Mouse (Mus musculus) lung, postnatal 25 days (tissue): ENCODE measurements around the gene Top2a.
A peak's percentile ranks its signal among the peaks of the same experiment; 100 is the strongest.

Experiments
- DNase-seq: peaks from one replicate; pipeline ENCODE4 v3.0.0; 2022; ENCODE audit warnings: low spot score

Gene Top2a

DNA sequence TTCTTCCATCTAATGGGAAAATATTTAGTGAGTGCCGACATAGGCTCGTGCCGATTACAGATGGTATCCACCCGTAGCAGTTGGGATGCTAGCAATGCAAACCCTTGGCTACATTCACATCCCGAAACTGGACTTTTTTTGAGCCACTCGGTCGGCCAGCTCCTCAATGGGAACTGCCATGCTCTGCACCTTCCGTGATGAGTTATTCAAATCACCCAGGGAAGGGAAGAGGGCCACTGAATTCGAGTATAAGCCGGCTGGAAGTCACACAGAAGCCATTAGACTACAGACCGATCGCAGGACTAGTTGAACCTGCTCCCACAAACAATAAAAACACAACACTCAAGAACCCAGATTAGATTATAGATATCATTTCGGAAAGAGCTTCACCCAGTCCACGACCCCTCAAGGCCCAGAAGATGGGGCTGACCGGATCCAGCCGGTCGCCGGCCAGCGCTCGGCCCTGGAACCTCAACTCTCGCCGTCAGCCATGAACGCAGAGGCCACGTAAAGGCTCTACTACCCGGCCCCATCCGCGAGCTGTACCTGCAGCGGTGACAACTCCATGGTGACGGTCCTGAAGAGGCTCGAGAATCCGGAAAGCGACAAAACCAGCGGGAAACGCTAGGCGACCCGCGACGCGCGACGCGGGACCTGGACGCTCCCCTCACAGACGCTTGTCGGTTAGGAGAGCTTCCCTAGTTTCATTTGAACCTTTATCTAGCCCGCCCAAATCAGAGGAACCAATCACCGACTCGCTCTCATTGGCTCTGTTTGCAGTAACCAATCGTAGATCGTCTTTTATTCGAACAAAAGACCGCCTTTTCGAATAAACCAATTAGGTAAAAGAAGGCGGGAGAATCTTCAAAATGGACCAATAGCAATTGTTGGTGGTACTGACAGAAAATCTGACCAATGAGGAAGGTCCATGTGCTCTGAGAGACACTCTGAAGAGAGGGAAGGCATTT is at the start of gene Top2a:
Gene Top2a (minus strand): TSS at position 690 of the 968 bp plus-strand sequence.
- DNase-seq, result peak; percentile 98

DNA sequence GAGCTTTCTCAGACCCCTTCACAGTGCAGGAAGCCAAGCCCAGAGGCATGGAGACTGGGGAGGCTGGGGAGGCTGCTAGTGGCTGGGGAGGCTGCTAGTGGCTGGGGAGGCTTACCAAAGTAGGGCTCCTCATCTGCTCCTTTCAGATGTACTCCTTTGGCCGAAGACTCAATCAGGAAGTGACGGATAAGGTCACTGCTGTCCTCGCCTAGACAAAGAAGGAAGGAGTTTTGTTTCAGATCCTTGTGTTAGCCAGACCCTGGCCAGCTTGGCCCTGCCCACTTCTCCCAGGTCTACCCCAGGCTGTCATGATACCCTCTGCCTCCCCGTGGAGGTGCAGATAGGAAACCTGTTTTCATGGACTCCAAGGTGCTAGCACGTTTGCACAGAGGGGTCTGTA is 49.8 kb upstream of the Top2a start:
- DNase-seq, result no peak

DNA sequence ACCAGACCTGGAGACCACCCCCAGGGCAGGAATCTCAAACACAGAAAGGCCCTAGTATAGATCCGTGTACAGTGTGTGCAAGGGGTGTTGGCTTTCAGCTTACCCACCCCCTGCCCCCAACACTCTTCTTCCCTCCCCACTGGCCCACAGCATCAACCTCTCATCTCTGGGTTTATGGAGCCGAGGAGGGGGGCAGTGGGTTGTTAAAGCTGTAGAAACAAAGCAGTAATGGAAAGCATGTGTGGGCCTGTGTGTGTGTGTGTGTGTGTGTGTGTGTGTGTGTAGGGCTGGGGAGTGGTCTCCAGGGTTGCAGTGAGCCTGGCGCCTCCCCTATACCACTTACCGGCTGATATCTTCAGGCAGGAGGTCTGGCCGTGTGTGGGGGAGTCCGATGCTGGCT is 47.9 kb upstream of the Top2a start:
- no peak for DNase-seq

DNA sequence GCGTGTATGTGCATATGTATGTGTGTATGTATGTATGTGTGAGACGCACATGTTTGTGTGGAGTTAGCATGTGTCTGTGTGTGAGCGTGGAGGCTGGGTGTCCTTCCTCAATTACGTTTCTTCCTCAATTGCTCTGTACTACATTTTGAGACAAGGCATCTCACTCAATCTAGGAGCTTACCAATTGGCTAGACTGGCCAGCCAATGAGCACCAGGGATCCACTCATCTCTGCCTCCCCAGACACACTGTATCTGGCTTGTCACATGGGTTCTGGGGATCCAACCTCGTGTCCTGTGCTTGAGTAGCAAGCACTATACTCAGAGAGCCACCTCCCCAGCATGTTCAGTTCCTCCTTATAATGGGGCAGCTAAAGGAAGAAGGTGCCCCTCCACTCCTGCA is 44.5 kb upstream of the Top2a start:
- no peak for DNase-seq

DNA sequence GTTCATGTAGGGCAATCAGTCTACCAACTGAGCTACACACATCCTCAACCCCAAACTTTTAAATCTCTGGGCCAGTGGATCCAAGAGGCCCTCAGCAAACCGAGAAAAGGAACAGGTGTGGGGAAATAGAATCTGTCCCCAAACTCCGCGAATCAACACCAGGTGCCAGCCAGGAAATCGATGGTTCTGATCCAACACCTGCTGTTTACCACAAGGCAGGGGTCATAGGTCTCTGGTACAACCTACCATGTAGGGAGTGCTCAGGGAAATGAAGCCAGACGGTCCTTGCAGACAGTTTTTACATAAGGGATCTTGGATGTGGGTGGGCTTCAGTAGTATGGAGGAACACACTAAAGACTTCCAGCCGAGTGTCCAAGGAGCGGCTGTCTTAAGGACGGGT is 43.6 kb upstream of the Top2a start:
- no peak for DNase-seq

DNA sequence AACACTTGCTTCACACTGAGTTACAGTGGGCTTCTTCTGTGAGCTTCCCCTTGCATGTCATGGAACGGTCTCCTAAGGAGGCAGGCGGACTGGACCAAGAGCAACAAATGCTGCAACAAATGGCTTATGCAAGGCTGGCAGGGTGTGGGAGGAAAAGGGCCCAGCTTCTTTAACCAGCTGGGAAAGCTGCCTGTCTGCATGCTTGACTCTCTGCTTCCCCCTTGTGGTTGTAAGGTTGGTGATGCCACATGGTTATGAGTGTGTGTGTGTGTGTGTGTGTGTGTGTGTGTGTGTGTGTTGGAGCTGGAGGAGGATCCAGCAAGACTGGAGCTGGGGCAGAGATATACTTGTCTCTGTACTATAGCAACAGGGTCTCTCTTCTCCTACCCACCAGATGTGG is 42.0 kb upstream of the Top2a start:
- DNase-seq, result peak; percentile 92

DNA sequence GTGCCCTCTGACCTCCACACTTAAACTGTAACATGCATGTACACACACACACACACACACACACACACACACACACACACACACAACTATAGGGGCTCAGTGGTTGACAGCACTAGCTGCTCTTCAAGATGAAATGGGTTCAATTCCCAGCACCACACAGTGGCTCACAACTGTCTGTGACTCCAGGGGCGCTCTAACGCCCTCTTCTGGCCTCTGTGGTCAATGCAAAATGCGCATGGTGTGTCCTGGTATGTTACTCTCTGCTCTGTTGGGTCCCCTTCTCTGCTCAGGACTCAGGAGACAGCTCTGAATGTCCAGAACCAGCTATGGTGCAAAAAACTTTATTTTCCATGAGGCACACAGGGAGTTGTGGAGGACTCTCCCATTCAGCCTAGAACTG is 41.4 kb upstream of the Top2a start:
- no peak for DNase-seq

DNA sequence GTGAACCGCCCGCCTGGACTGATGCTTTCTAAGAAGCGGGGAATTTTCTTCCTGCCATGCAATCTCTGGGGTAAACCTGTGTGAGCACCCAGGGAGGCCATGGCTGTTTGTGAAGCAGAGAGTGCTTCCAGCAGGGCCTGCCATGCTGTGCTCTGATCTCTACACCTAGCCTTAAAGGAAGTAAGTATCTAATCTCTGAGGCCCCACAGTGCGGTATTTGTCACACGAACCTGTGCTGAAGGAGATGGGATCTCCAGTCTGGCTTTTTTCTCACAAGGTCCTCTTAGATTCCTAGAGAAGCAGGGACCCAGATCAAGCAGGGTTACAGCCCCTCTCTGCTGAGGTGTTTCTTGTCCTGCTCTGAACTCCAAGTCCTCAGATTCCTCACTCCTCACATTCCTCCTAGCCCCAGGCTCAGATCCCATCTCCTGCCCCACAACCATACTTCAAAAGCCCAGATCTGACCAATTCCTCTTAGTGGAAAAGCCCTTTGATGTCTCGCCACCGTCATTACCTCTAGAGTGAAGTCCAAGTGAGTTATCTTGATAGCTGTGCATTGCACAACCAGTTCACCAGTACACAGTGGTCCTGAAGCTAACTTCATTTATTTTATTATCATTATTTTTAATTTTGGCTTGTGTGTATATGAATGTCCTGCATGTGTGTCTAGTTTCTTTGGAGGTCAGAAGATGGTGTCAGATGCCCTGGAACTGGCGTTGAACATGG is 39.6 kb upstream of the Top2a start:
- no peak for DNase-seq

DNA sequence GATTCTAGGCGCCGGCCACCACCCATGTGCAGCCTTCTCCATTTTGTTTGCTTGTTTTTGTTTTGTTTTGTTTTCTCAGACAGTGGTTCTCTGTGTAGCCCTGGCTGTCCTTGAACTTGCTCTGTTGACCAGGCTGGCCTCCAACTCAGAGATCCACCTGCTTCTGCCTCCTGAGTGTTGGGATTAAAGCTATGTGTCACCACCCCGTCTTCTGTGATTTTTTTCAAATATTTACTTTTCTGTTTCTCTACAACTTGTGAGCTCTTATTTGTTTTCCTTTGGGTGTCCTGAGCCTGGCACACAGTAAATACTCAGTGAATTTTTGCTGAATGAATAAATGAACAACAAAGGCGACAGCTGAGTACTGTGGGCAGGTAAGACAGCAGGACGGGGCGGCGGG is 38.7 kb upstream of the Top2a start:
- no peak for DNase-seq

DNA sequence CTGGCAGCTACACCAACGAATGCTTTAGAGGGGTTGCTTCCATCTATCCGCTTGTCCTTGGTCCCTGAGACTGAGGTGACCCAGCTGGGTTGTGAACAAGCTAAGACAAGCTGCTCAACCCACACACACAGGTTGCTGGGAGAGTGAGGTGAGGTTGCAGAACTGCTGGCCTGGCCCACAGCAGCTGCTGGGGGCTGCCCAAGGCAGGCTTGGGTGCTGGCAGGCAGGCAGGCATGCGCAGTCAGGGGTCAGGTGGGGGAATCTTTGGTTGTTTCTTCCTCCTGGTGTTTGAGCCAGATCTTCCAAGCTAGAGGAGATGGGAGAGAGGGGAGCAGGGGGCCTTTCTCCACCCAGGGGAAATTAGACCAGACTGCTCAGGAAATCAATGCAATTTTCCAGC is 36.4 kb upstream of the Top2a start:
- no peak for DNase-seq

DNA sequence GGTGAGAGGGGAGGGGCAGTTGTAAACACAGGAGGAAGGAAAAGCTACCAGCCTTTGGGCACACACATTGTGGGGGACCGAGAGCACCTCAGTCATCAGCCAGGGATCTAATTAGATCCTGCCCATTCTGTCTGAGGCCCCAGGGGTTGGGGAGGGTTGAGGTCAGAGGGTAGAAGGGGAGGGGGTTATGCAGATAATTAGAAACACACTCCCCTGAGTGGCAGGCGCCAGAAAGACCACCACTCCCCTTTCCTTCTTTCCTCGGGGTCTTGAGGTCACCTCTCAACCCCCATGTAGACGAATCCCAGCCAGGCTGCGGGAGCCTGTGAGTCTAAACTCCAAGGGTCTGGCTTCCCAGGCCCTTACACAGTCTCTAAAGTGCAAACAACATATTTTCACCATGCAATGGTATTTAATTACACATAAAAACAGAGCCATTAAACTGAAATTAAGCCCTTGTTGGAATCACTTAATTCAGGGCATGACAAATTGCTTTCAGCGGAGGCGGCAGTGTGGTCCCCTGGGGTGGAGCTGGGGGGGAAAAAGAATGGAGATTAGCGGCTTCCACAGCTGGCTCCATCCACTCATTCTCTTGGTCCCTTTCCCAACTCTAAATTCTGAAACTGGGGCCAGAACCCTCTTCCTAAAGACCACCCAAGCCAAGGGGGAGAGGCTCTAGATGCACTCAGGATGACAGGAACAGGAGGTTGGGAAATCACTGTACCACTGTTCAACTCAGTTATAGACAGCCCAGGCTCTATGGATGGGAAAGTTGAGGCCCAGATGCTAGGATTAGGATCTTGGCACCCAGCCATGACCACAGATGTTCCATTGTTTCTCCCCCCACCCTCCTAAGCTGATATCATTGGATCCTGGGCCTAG is 31.8 kb upstream of the Top2a start:
- no peak for DNase-seq

DNA sequence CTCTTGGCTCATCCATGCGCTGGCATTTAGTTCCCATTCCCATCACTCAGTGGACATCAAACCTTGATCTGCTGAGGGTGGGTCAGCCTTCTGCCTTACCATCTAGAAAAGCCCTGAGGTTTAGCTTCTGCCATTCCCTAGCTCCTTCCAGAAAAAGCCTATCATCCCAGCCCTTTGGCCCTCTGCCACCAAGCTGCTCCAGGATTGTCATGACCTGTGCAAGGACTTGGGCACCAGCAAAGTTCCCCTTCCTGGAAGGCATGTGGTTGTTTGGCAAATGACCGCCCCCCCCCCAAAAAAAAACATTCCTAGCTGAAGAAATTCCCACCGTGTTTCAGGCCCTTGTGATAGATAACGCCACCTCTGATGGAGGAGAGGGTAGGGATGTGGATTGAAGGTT is 31.2 kb upstream of the Top2a start:
- DNase-seq, result no peak

DNA sequence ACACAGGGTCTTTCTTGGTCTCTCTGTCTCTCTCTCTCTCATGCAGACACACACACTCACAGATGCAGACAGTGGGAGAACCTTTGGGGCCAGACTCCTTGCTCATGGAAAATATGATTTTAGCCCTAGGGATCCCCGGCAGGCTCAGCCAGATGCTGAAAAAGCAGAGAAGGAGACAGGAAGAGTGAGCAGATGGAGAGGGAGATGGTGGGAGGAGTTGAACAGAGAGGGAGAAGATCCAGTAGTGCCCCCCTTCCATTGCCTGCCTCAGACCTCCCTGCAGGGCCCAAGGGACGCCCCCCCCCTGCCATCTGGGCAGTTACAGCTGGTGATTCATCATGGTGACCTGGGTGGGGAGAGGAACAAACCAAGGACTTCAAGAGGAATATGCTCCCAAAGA is 23.7 kb upstream of the Top2a start:
- no peak for DNase-seq

DNA sequence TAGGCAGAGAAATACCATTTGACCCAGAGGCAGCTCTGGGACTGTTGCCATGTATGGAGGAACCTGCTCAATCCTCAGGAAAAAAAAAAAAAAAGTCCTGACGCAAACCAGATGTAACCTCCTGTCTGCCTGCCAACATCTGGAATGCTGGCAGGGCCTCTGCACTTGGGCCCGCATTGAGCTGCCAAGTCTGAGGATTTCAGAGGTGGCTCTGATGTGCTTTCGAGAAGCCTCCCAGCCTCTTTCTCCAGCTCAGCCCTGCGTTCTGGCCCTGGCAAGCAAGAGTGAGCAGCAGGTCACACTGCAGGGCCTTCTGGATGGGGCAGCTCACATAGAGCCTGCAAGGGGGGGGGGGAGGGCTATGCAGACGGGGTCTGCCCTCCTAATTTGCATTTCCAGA is 23.1 kb upstream of the Top2a start:
- peak; percentile 61 for DNase-seq

DNA sequence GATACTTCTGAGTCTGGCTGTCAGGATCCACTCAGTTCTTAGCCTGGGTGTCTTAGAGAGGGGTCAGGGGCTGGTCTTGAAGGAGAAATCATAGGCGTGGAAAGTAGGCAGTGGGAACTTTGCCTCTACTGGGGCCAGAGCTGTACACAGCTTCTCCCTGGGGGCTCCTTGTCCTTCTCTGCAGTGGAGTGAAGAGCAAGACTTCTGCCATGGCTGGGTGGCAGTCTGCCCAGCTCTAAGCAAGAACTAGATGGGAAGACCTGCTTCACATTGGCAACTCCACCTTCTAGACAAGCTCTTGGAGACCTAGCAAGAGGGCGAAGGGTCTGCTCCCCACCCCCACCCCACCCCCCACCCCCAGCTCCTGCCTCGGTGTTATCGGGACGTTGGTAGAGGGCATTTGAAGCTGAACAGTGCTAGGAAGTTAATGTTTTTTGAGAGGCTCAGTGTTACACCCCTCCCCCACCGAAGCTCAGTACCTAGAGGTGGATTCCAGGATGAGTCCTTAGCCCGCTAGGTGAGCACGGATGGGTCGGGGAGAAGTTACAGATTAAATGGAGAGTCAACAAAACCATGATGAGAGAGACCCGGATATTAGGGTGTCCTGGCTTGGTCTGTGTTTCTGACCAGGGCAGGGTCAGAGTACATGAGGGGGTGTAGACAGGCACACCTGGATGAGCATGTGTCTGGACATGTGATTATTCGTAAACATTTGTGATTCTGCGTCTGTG is 21.3 kb upstream of the Top2a start:
- no peak for DNase-seq

DNA sequence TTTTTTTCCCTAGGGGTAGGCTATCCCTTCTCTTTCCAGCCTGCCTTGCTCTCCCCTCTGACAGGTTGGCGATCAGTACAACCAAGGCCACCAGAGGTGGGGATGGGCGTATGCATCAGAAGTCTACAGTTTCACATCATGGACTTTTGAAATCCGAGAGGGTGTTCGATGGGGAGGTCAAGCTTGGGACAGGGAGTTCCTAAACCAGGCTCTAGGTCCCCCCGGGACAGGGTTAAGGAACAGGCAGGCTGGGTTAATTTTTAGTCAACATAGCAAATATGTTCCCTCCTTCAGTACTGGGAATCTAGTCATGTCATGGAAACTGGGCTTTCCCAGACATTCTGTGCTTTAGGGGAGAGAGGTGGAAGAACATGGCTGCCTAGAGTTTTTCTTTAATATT is 20.3 kb upstream of the Top2a start:
- no peak for DNase-seq

DNA sequence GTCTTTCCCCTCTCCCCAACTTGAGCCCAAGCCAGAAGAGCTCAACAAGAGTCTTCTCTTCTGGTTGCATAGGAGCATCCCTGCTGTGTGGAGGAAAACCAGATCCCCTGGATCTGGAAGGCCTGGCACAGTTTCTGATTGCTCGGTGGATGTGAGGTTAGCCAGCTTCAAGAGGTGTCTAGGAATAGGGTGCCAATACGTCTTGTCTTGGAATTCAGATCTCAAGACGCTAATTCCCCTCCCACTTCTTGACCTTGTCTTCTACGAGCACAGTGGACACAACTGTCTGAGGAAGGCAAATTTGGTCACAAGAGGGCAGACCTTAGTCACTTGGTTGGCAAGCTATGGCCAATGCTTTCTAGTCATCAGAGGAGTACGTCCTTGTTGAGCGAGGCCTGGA is 19.6 kb upstream of the Top2a start:
- no peak for DNase-seq

DNA sequence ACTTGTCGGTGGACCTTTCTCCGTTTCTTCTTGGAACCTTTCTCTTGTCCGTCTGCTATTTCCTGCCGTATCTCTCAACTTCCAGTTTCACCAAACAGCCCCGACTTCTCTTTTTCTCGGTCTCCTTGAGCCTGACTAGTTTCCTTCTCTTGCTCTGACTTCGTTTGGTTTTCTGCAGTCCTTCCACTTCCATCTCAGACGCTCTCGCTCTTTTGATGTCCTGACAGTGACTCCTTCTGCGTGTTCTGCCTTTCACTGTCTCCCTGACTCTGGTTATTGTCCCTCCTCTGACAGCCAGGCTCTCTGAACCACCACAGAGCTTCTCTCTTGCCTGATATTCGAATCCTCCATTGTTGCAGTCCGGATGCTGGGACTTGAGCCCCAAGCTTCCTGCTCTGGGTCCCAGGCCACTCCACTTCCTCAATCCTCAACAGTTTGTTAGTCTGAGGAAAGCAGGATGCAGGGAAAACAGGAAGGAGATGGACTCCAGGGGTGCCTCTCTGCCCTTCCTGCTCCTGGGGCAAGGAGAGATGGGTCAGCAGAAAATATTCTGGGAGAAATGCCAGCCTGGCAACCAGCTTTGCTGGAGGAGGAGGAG is 18.9 kb upstream of the Top2a start:
- peak; percentile 68 for DNase-seq

DNA sequence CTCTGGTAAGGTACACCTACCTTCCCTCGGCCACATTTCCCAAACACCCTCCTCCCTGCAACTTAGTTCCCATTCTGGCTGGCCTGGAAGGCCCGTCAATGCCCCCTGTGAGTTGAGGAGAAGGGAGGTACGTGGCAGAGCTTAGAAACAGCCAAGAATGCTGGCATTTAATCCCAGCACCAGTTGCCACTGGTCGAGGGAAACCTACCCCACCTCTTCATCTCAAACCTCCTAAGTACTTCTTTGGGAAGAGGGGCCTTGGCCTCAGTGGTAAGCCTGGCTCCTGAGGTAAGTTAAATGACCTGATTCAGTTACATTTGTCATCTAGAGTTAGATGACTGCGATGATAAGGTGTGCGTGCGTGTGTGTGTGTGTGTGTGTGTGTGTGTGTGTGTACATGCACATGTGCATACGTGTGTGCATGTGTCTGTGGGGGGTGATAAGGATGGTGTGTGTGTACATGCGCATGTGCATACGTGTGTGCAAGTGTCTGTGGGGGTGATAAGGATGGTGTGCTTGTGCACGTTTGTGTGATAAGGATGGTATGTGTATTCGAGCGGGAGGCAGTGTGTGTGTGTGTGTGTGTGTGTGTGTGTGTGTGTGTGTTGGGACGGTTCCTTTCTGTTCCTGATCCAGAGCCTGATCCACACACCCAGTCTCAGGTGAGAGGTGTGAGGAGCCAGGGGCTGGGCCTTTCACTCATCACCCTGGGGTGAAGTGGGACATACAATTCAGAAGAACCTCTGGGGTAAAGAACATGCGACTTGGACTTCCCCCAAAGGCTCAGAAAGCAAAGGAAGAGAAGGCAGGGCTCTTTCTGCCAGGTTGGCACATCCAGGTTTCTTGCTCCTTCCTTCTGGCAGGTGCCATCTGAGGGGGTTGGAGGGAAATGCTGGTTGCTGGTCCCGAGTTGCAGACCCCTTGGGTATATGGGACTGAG is 18.1 kb upstream of the Top2a start:
- no peak for DNase-seq

DNA sequence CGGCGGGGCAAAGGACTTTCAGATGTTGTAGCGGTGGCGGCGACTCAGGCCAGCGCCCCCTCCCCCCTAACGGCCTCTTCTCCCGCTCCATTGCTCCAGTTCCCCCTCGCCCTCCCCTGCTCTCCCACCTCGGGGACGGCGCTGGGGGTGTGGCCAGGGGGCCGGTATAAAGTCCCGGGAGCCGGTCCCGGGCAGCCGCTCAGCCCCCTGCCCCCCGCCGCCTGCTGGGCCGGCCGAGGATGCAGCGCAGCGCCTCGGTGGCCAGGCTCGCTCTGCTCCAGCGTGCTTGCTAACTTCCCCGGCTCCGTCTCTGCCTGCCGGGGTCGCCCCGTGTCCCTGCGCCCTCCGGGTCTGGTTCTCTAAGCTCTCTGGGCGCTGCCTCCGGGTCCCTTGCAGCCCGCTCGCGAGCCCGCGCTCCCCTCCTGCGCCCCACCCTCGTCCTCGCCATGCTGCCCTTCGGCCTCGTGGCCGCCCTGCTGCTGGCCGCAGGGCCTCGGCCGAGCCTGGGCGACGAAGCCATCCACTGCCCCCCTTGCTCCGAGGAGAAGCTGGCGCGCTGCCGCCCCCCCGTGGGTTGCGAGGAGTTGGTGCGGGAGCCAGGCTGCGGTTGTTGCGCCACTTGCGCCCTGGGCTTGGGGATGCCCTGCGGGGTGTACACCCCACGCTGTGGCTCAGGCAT is 17.2 kb upstream of the Top2a start, which contains the start of gene Igfbp4:
Gene Igfbp4 (plus strand): TSS at position 194 of the 679 bp plus-strand sequence.
- DNase-seq, result peak; percentile 55
